Comparison of ENCODE assay signal across 8 mouse cellular contexts in genomic region chr5:23712130-23713001, GRCm38 (mm10). TPM values are rescaled to one million over a fixed set of nuclear protein-coding genes. Genes with fewer than 3 reads are reported as not detected.
A peak's percentile ranks its signal among the peaks of the same experiment; 100 is the strongest.
DNase-seq lines count a peak whose midpoint lies in the region; ATAC-seq and TF ChIP-seq lines count a peak whose summit lies in the region.

No protein-coding gene starts in this region.

- ATAC-seq in embryonic facial prominence, embryonic 13.5 days (ENCODE audit: insufficient number of reproducible peaks, insufficient read depth, low FRiP score, low TSS enrichment, low read depth): peak; percentile 94
- ATAC-seq in limb, embryonic 12.5 days (ENCODE audit: insufficient number of reproducible peaks, insufficient read depth, low FRiP score, low TSS enrichment, low read depth): peak; percentile 99
- peak; percentile 96 for ATAC-seq in midbrain, embryonic 14.5 days (ENCODE audit: low FRiP score, low TSS enrichment)

- H3K4me3 ChIP-seq in embryonic facial prominence, embryonic 13.5 days: peak overlapping the region; percentile 69
- peak overlapping the region; percentile 97 for H3K4me3 ChIP-seq in kidney, adult 2 months (ENCODE audit: insufficient read depth, low read depth, low read length)
- H3K4me3 ChIP-seq in limb, embryonic 12.5 days (replicated peaks): peak overlapping the region; percentile 78
- H3K4me3 ChIP-seq in midbrain, embryonic 14.5 days (replicated peaks; ENCODE audit: low read depth, low read length): peak overlapping the region; percentile 60
- H3K4me3 ChIP-seq in spleen, adult 2 months (ENCODE audit: extremely low read depth, insufficient read depth, insufficient read length): peak overlapping the region; percentile 71

- H3K27ac ChIP-seq in embryonic facial prominence, embryonic 13.5 days: peak overlapping the region; percentile 60; the same call in 1 of the 2 replicates
- no peak overlapping the region for H3K27ac ChIP-seq in kidney, adult 2 months (ENCODE audit: insufficient read depth, low read depth, low read length)
- peak overlapping the region; percentile 69; the same call in 1 of the 2 replicates for H3K27ac ChIP-seq in limb, embryonic 12.5 days
- no peak overlapping the region for H3K27ac ChIP-seq in midbrain, embryonic 14.5 days (replicated peaks; ENCODE audit: low read depth, low read length)
- H3K27ac ChIP-seq in spleen, adult 2 months (ENCODE audit: insufficient read depth, low read length): peak overlapping the region; percentile 34

- no peaks in the 10 kb centered on the region for H3K4me1 ChIP-seq in embryonic facial prominence, embryonic 13.5 days
- no peaks in the 10 kb centered on the region for H3K4me1 ChIP-seq in kidney, adult 2 months (ENCODE audit: control insufficient read depth, insufficient read depth, low read length)
- H3K4me1 ChIP-seq in limb, embryonic 12.5 days (replicated peaks): 0 out of 2 replicates have a peak, but pooled peaks cover 3% of the 10 kb centered on the region
- H3K4me1 ChIP-seq in midbrain, embryonic 14.5 days (ENCODE audit: control insufficient read depth, insufficient read depth, low read length): no peaks in the 10 kb centered on the region
- no peaks in the 10 kb centered on the region for H3K4me1 ChIP-seq in spleen, adult 2 months (ENCODE audit: control insufficient read depth, insufficient read depth, insufficient read length)

- TF ChIP-seq CTCF in kidney, adult 2 months (conservative IDR thresholded peaks at IDR 0.05; ENCODE audit: insufficient read depth, insufficient read length, low read depth, low read length): peak; percentile 27; the same call in 1 of the 2 replicates
- no peak for TF ChIP-seq CTCF in spleen, adult 2 months (IDR thresholded peaks at IDR 0.05; ENCODE audit: extremely low read depth, insufficient read depth, insufficient read length, insufficient replicate concordance)

- peaks cover 24% of the 10 kb centered on the region for H3K9me3 ChIP-seq in embryonic facial prominence, embryonic 13.5 days
- peaks cover 30% of the 10 kb centered on the region for H3K9me3 ChIP-seq in limb, embryonic 12.5 days
- peaks cover 10% of the 10 kb centered on the region for H3K9me3 ChIP-seq in midbrain, embryonic 14.5 days (ENCODE audit: control insufficient read depth, low read length)

- peak overlapping the region; percentile 72 for H3K4me2 ChIP-seq in embryonic facial prominence, embryonic 13.5 days
- peak overlapping the region; percentile 65 for H3K4me2 ChIP-seq in limb, embryonic 12.5 days
- H3K4me2 ChIP-seq in midbrain, embryonic 14.5 days (ENCODE audit: low read length): peak overlapping the region; percentile 56

- H3K36me3 ChIP-seq in embryonic facial prominence, embryonic 13.5 days: peaks cover 35% of the 10 kb centered on the region
- no peaks in the 10 kb centered on the region for H3K36me3 ChIP-seq in kidney, adult 2 months (ENCODE audit: control insufficient read depth, insufficient read depth, low read length)
- H3K36me3 ChIP-seq in limb, embryonic 12.5 days: peaks cover 37% of the 10 kb centered on the region
- no peaks in the 10 kb centered on the region; the same call in 1 of the 2 replicates for H3K36me3 ChIP-seq in midbrain, embryonic 14.5 days (ENCODE audit: control insufficient read depth, insufficient read depth, low read length)
- H3K36me3 ChIP-seq in spleen, adult 2 months (ENCODE audit: control insufficient read depth, insufficient read depth, low read length): no peaks in the 10 kb centered on the region; the same call in 1 of the 2 replicates

- DNase-seq in 3134 (ENCODE audit: extremely low read depth, insufficient read length, low spot score): peak; percentile 83
- DNase-seq in adrenal gland, postnatal 14 days: peak; percentile 91
- peak; percentile 82 to 87 for DNase-seq in heart, adult 18-20 months
- DNase-seq in kidney, adult 2 months: peak; percentile 83
- peak; percentile 79 for DNase-seq in midbrain, embryonic 14.5 days
- peak; percentile 11 to 81 for DNase-seq in spleen, adult 2 months (ENCODE audit: low read depth in 1 of 2, low spot score in 2 of 2)

- H3K9ac ChIP-seq in embryonic facial prominence, embryonic 13.5 days: peak overlapping the region; percentile 81
- peak overlapping the region; percentile 79 for H3K9ac ChIP-seq in limb, embryonic 12.5 days (replicated peaks)
- H3K9ac ChIP-seq in midbrain, embryonic 14.5 days (replicated peaks; ENCODE audit: low read length): peak overlapping the region; percentile 46

- H3K27me3 ChIP-seq in embryonic facial prominence, embryonic 13.5 days: no peaks in the 10 kb centered on the region
- H3K27me3 ChIP-seq in kidney, adult 2 months (replicated peaks; ENCODE audit: control insufficient read depth, insufficient read depth, low read length): no peaks in the 10 kb centered on the region
- H3K27me3 ChIP-seq in limb, embryonic 12.5 days: no peaks in the 10 kb centered on the region
- no peaks in the 10 kb centered on the region for H3K27me3 ChIP-seq in midbrain, embryonic 14.5 days (ENCODE audit: control insufficient read depth, insufficient read depth, low read length)
- no peaks in the 10 kb centered on the region for H3K27me3 ChIP-seq in spleen, adult 2 months (ENCODE audit: control insufficient read depth, insufficient read depth, low read length)

- WGBS in embryonic facial prominence, embryonic 13.5 days: 4% methylated on average over 60 of the region's 60 CpGs
- 4% methylated on average over 60 of the region's 60 CpGs for WGBS in kidney, adult 2 months
- WGBS in limb, embryonic 12.5 days: 8% methylated on average over 60 of the region's 60 CpGs
- 2% methylated on average over 59 of the region's 60 CpGs for whole genome bisulfite sequencing in midbrain, embryonic 14.5 days
- 5% methylated on average over 60 of the region's 60 CpGs for WGBS in spleen, adult 2 months

- TF ChIP-seq POLR2A in kidney, adult 2 months (IDR thresholded peaks at IDR 0.05; ENCODE audit: low read depth, low read length): no peak
- TF ChIP-seq POLR2A in spleen, adult 2 months (IDR thresholded peaks at IDR 0.05; ENCODE audit: low read depth, low read length): peak; percentile 12; the same call in 1 of the 2 replicates

RNA-seq across cellular contexts. Expression of gene Srpk2, which starts 27.9 kb away (rescaled TPM):
- 43.1 and 46.4 TPM in 2 replicates for total RNA-seq in adrenal gland, postnatal 14 days (2021)
- 64.8 and 67.0 TPM in 2 replicates for polyA plus RNA-seq in embryonic facial prominence, embryonic 13.5 days (2015; fragmentation: Nextera tagmentation; extraction: Ambion mirVana)
- 10 to 100 TPM; 37.8 to 44.2 TPM for total RNA-seq in heart, adult 18-20 months (2021)
- polyA plus RNA-seq in kidney, adult 2 months (2012; rRNA removed): 6.2 and 6.6 TPM in 2 replicates
- polyA plus RNA-seq in limb, embryonic 12.5 days (2016; fragmentation: Nextera tagmentation; extraction: Ambion mirVana): 63.0 and 65.7 TPM in 2 replicates
- polyA plus RNA-seq in midbrain, embryonic 14.5 days (2014; fragmentation: Nextera tagmentation; extraction: Ambion mirVana): 113 and 121 TPM in 2 replicates
- polyA plus RNA-seq in spleen, adult 2 months (2012; rRNA removed): 3.9 and 4.1 TPM in 2 replicates

Comparison
In these comparisons a context has a peak if more than half of its experiments do, and no peak if none do; other contexts are left out.
1. H3K27ac ChIP-seq: peak in embryonic facial prominence, embryonic 13.5 days (single experiment), limb, embryonic 12.5 days (single experiment) and spleen, adult 2 months (single experiment); none in kidney, adult 2 months (single experiment) and midbrain, embryonic 14.5 days (single experiment).
2. Peak in every context shown above with its lines, with median percentiles within 50 percentile points of each other: DNase-seq, ATAC-seq, H3K4me2 ChIP-seq, H3K4me3 ChIP-seq and H3K9ac ChIP-seq.